Mouse (Mus musculus): ENCODE data around the gene Prkci.

Gene Prkci

GRCm38 (mm10) chr3:30981616-30982380 is 13.7 kb upstream of the Prkci start:
- H3K36me3 ChIP-seq (ENCODE audit: control insufficient read depth, insufficient read depth, low read length, poor library complexity, severe bottlenecking): no peaks in the 10 kb centered on the region
- DNase-seq (ENCODE audit: low read depth, low spot score): no peak
- H3K27me3 ChIP-seq (ENCODE audit: control insufficient read depth, insufficient read depth, low read length, poor library complexity, severe bottlenecking): no peaks in the 10 kb centered on the region

GRCm38 (mm10) chr3:30982924-30983536 is 12.5 kb upstream of the Prkci start:
- no peak for DNase-seq (ENCODE audit: low read depth, low spot score)
- H3K36me3 ChIP-seq (ENCODE audit: control insufficient read depth, insufficient read depth, low read length, poor library complexity, severe bottlenecking): no peaks in the 10 kb centered on the region

GRCm38 (mm10) chr3:30987396-30988318 is 7.9 kb upstream of the Prkci start:
- Histone ChIP-seq H3K36me3 (ENCODE audit: control insufficient read depth, insufficient read depth, low read length, poor library complexity, severe bottlenecking) (no peaks in the 10 kb centered on the region), H3K27me3 (ENCODE audit: control insufficient read depth, insufficient read depth, low read length, poor library complexity, severe bottlenecking) (no peaks in the 10 kb centered on the region)
- no peak for DNase-seq (ENCODE audit: low read depth, low spot score)

More at GRCm38 (mm10) chr3:30982924-30983536, 12.5 kb upstream of the Prkci start:
- H3K27me3 ChIP-seq (ENCODE audit: control insufficient read depth, insufficient read depth, low read length, poor library complexity, severe bottlenecking): no peaks in the 10 kb centered on the region

GRCm38 (mm10) chr3:30992161-30992560 is 3.4 kb upstream of the Prkci start:
- DNase-seq (ENCODE audit: low read depth, low spot score): no peak
- Histone ChIP-seq H3K27me3 (ENCODE audit: control insufficient read depth, insufficient read depth, low read length, poor library complexity, severe bottlenecking) (no peaks in the 10 kb centered on the region), H3K36me3 (ENCODE audit: control insufficient read depth, insufficient read depth, low read length, poor library complexity, severe bottlenecking) (no peaks in the 10 kb centered on the region)

GRCm38 (mm10) chr3:30993066-30993573 is 2.4 kb upstream of the Prkci start:
- Histone ChIP-seq H3K36me3 (ENCODE audit: control insufficient read depth, insufficient read depth, low read length, poor library complexity, severe bottlenecking) (no peaks in the 10 kb centered on the region), H3K27me3 (ENCODE audit: control insufficient read depth, insufficient read depth, low read length, poor library complexity, severe bottlenecking) (no peaks in the 10 kb centered on the region)
- DNase-seq (ENCODE audit: low read depth, low spot score): peak; percentile 66

- DNase-seq (ENCODE audit: low read depth, low spot score): no peak
- Histone ChIP-seq H3K36me3 (ENCODE audit: control insufficient read depth, insufficient read depth, low read length, poor library complexity, severe bottlenecking) (no peaks in the 10 kb centered on the region), H3K27me3 (ENCODE audit: control insufficient read depth, insufficient read depth, low read length, poor library complexity, severe bottlenecking) (no peaks in the 10 kb centered on the region)
Measured at GRCm38 (mm10) chr3:30994859-30995258, 688 bp upstream of the Prkci start.

GRCm38 (mm10) chr3:30995899-30996687 is 546 bp downstream of the Prkci start:
- DNase-seq (ENCODE audit: low read depth, low spot score): peak; percentile 53
- H3K36me3 ChIP-seq (ENCODE audit: control insufficient read depth, insufficient read depth, low read length, poor library complexity, severe bottlenecking): no peaks in the 10 kb centered on the region
- no peaks in the 10 kb centered on the region for H3K27me3 ChIP-seq (ENCODE audit: control insufficient read depth, insufficient read depth, low read length, poor library complexity, severe bottlenecking)

- Histone ChIP-seq H3K36me3 (ENCODE audit: control insufficient read depth, insufficient read depth, low read length, poor library complexity, severe bottlenecking) (no peaks in the 10 kb centered on the region), H3K27me3 (ENCODE audit: control insufficient read depth, insufficient read depth, low read length, poor library complexity, severe bottlenecking) (no peaks in the 10 kb centered on the region)
- no peak for DNase-seq (ENCODE audit: low read depth, low spot score)
Measured at GRCm38 (mm10) chr3:30996688-30997014, 1.1 kb downstream of the Prkci start.

GRCm38 (mm10) chr3:30999401-31000017 is 4.0 kb downstream of the Prkci start:
- DNase-seq (ENCODE audit: low read depth, low spot score): no peak
- Histone ChIP-seq H3K27me3 (ENCODE audit: control insufficient read depth, insufficient read depth, low read length, poor library complexity, severe bottlenecking) (no peaks in the 10 kb centered on the region), H3K36me3 (ENCODE audit: control insufficient read depth, insufficient read depth, low read length, poor library complexity, severe bottlenecking) (no peaks in the 10 kb centered on the region)

GRCm38 (mm10) chr3:31000018-31000407 is 4.5 kb downstream of the Prkci start:
- DNase-seq (ENCODE audit: low read depth, low spot score): peak; percentile 34
- H3K36me3 ChIP-seq (ENCODE audit: control insufficient read depth, insufficient read depth, low read length, poor library complexity, severe bottlenecking): no peaks in the 10 kb centered on the region
- H3K27me3 ChIP-seq (ENCODE audit: control insufficient read depth, insufficient read depth, low read length, poor library complexity, severe bottlenecking): no peaks in the 10 kb centered on the region

GRCm38 (mm10) chr3:31001048-31001676 is 5.6 kb downstream of the Prkci start:
- H3K36me3 ChIP-seq (ENCODE audit: control insufficient read depth, insufficient read depth, low read length, poor library complexity, severe bottlenecking): no peaks in the 10 kb centered on the region
- no peak for DNase-seq (ENCODE audit: low read depth, low spot score)
- no peaks in the 10 kb centered on the region for H3K27me3 ChIP-seq (ENCODE audit: control insufficient read depth, insufficient read depth, low read length, poor library complexity, severe bottlenecking)

- Histone ChIP-seq H3K27me3 (ENCODE audit: control insufficient read depth, insufficient read depth, low read length, poor library complexity, severe bottlenecking) (no peaks in the 10 kb centered on the region), H3K36me3 (ENCODE audit: control insufficient read depth, insufficient read depth, low read length, poor library complexity, severe bottlenecking) (no peaks in the 10 kb centered on the region)
- DNase-seq (ENCODE audit: low read depth, low spot score): no peak
Measured at GRCm38 (mm10) chr3:31004320-31005209, 9.0 kb downstream of the Prkci start.

- no peaks in the 10 kb centered on the region for H3K27me3 ChIP-seq (ENCODE audit: control insufficient read depth, insufficient read depth, low read length, poor library complexity, severe bottlenecking)
Measured at GRCm38 (mm10) chr3:31014374-31014773, 18.8 kb downstream of the Prkci start.

More at GRCm38 (mm10) chr3:31014374-31014773, 18.8 kb downstream of the Prkci start:
- no peak for DNase-seq (ENCODE audit: low read depth, low spot score)
- H3K36me3 ChIP-seq (ENCODE audit: control insufficient read depth, insufficient read depth, low read length, poor library complexity, severe bottlenecking): no peaks in the 10 kb centered on the region
